Mouse (Mus musculus) forebrain, postnatal 0 days (tissue): ENCODE measurements at regions not wholly inside any gene's neighbourhood (a gene's known extent, or its start where the extent isn't known, plus 50 kb on each side); places are given as distances from the start of the nearest gene placed in this dataset.

ENCODE experiments used
- ATAC-seq: fragments of 200-750 bp; cut with Nextera tagmentation; 2 replicates; pipeline ENCODE4 v1.8.0; 2017; ENCODE audit warnings: mild to moderate bottlenecking, moderate library complexity
- DNase-seq: peaks from one replicate; pipeline ENCODE4 v3.0.0-alpha.2; 2015
- H3K27ac ChIP-seq: fragments of 300-500 bp; sonication (generic); 2 replicates; pipeline ENCODE4 v1.5.1; 2014; ENCODE audit warnings: low read depth, mild to moderate bottlenecking, antibody characterized with exemption, low read length, moderate library complexity, mixed read lengths
- H3K27me3 ChIP-seq: fragments of 300-500 bp; sonication (generic); 2 replicates; pipeline ENCODE4 v1.6.1; 2014; ENCODE audit warnings: mild to moderate bottlenecking, low read length, mixed read lengths; ENCODE audit not compliant: insufficient read depth
- H3K36me3 ChIP-seq: fragments of 300-500 bp; sonication (generic); 2 replicates; pipeline ENCODE4 v1.6.1; 2014; ENCODE audit warnings: mild to moderate bottlenecking, moderate library complexity; ENCODE audit not compliant: insufficient read depth
- H3K4me1 ChIP-seq: fragments of 300-500 bp; sonication (generic); 2 replicates; pipeline ENCODE4 v1.6.1; 2014; ENCODE audit warnings: antibody characterized with exemption; ENCODE audit not compliant: insufficient read depth
- H3K4me2 ChIP-seq: fragments of 300-500 bp; sonication (generic); 2 replicates; pipeline ENCODE4 v1.6.1; 2014; ENCODE audit warnings: low read depth, mild to moderate bottlenecking, moderate library complexity
- H3K4me3 ChIP-seq: fragments of 300-500 bp; sonication (generic); 2 replicates; pipeline ENCODE4 v1.5.1; 2014; ENCODE audit warnings: low read depth, low read length, mixed read lengths
- H3K9ac ChIP-seq: fragments of 300-500 bp; sonication (generic); 2 replicates; pipeline ENCODE4 v1.6.1; 2014; ENCODE audit warnings: mild to moderate bottlenecking
- H3K9me3 ChIP-seq: fragments of 300-500 bp; sonication (generic); 2 replicates; pipeline ENCODE4 v1.6.1; 2016; ENCODE audit warnings: low read length
- CTCF ChIP-seq: sonication (generic); IDR thresholded peaks from 2 replicates; pipeline ENCODE4 v1.5.1; 2016; ENCODE audit warnings: antibody characterized with exemption, control low read depth, low read depth
- WGBS: fragments of 180-500 bp; shearing (Covaris S2); extraction: QIAGEN DNeasy Blood & Tissue Kit; methylation state at CpG from one replicate; pipeline ENCODE4 v1.1.7; 2014; 5-methylcytosine and 5-hydroxymethylcytosine counted together

DNA sequence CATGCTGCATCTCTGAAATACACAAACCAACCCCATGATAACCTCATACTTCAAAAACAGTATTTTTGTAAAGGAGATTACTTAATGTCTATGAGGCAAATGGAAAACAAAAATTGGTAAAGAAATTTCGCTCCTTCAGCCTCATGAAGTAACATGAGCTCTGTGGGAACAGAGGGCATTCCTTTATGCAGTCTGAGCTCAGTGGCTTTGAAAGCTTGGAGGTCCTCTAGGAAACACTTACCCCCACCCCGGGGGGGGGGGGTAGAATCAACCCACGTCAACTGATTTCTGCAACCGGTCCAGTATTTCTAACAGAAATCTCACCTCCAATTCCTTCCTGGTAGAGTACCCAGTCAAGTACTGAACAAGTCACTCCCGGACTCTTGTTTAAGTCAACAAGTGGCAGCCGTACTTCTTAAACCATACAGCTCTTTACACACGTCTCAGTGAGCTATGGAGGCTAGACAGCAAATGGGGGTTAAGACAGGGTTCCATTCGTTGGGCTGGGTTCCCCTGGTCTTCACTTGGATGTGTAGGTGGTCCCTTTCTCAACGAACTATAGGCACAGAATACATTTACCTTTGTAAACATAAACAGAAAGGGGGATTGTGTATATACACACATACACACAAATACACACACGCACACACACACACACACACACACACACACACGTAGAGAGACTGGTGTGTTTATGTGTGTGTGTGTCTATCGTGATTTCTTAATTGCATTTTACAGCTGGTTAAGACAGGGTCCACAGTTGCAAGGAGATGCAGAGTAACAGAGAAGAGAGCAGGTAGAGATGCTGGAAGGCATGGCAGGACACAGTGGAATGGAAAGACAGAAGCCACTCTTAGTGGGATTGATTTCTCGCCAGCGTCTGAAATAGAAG is 63.6 kb upstream of the Otx2 start:
- Histone ChIP-seq H3K27me3 (peaks cover 42% of the 10 kb centered on the region), H3K4me2 (no peak overlapping the region), H3K36me3 (no peaks in the 10 kb centered on the region), H3K9ac (no peak overlapping the region), H3K4me3 (no peak overlapping the region), H3K27ac (no peak overlapping the region), H3K9me3 (no peaks in the 10 kb centered on the region), H3K4me1 (no peaks in the 10 kb centered on the region)
- WGBS: 26% methylated on average over 14 of the region's 14 CpGs
- DNase-seq: no peak
- no peak for TF ChIP-seq CTCF
- no peak for ATAC-seq

DNA sequence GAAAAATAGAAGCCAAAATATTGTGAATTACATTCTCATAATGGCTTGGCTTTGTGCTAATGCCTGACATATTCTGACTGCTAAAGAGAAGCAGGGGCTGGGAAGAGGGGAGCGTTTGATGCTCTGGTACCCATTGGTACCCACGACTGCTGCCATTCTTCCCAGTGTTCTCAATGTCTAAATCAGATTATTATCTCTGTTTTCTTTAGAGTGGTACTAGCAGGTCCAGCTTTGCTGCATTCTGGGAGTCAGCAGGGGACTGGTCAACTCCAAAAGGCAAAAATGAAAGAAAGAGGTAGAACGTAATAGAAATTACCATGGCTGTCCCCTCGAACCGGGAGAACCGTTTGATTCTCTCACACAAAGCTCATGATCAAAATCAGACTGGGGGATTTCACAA is 62.6 kb upstream of the Otx2 start:
- Histone ChIP-seq H3K9me3 (no peaks in the 10 kb centered on the region), H3K4me2 (no peak overlapping the region), H3K36me3 (no peaks in the 10 kb centered on the region), H3K27me3 (peaks cover 32% of the 10 kb centered on the region), H3K27ac (no peak overlapping the region), H3K9ac (no peak overlapping the region), H3K4me1 (no peaks in the 10 kb centered on the region), H3K4me3 (no peak overlapping the region)
- WGBS: 45% methylated on average over 6 of the region's 6 CpGs
- DNase-seq (no peak), ATAC-seq (no peak)
- TF ChIP-seq CTCF: no peak

DNA sequence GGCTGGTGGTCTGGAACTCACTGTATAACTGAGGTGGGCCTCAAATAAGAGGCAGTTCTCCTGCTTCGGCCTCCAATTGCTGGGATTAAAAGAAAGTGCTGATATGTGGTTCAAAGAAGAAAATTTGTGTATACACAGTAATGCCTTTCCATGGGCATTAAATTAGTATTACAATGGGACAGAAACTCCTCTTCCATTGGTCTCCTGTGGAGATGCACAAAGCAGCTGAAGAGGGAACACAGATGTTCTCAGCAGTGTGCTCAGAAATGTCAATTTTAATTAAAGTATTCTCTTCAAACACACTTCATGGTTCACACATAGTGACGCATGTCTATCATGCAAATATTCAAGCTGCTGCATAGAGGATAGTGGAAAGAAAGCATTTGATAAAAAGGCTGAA is 56.4 kb upstream of the Otx2 start:
- Histone ChIP-seq H3K27me3 (no peaks in the 10 kb centered on the region), H3K4me3 (no peak overlapping the region), H3K27ac (no peak overlapping the region), H3K36me3 (no peaks in the 10 kb centered on the region), H3K9me3 (no peaks in the 10 kb centered on the region), H3K9ac (no peak overlapping the region), H3K4me2 (no peak overlapping the region), H3K4me1 (no peaks in the 10 kb centered on the region)
- 57% methylated on average over 2 of the region's 2 CpGs for WGBS
- TF ChIP-seq CTCF: no peak
- no peak for DNase-seq
- no peak for ATAC-seq
